Mouse (Mus musculus) cerebellum, adult (tissue): ENCODE data around the gene Ctrc.

Source experiments
- ATAC-seq: cut with Nextera tagmentation; 2 replicates; pipeline ENCODE4 v1.9.2; 2017; ENCODE audit warnings: mild to moderate bottlenecking, moderate library complexity, mixed read lengths; ENCODE audit not compliant: insufficient number of reproducible peaks, low FRiP score, low TSS enrichment

Ctrc gene

GRCm38 (mm10) chr4:141845999-141846398, at the start of gene Ctrc:
Ctrc (minus strand) TSS chr4:141846359.
- no peak for ATAC-seq

- ATAC-seq: no peak
Measured at GRCm38 (mm10) chr4:141895772-141896171, 49.6 kb upstream of the Ctrc start.

GRCm38 (mm10) chr4:141893157-141893784, 47.1 kb upstream of the Ctrc start:
- no peak for ATAC-seq

GRCm38 (mm10) chr4:141886385-141886968, 40.3 kb upstream of the Ctrc start:
- ATAC-seq: no peak

GRCm38 (mm10) chr4:141885451-141885850, 39.3 kb upstream of the Ctrc start:
- ATAC-seq: no peak

- ATAC-seq: no peak
Measured at GRCm38 (mm10) chr4:141882858-141883257, 36.7 kb upstream of the Ctrc start.

GRCm38 (mm10) chr4:141881950-141882349, 35.8 kb upstream of the Ctrc start:
- no peak for ATAC-seq

GRCm38 (mm10) chr4:141881289-141881914, 35.2 kb upstream of the Ctrc start:
- no peak for ATAC-seq

- no peak for ATAC-seq
Measured at GRCm38 (mm10) chr4:141879875-141880274, 33.7 kb upstream of the Ctrc start.

GRCm38 (mm10) chr4:141879074-141879473, 32.9 kb upstream of the Ctrc start:
- ATAC-seq: no peak

GRCm38 (mm10) chr4:141878621-141879020, 32.5 kb upstream of the Ctrc start:
- no peak for ATAC-seq

- ATAC-seq: no peak
Measured at GRCm38 (mm10) chr4:141875481-141876108, 29.4 kb upstream of the Ctrc start.

- peak; percentile 72 for ATAC-seq
Measured at GRCm38 (mm10) chr4:141874601-141875460, 28.7 kb upstream of the Ctrc start, which contains the start of gene Efhd2. Efhd2 (minus strand) TSS chr4:141874920.

- no peak for ATAC-seq
Measured at GRCm38 (mm10) chr4:141874111-141874600, 28.0 kb upstream of the Ctrc start.

- ATAC-seq: no peak
Measured at GRCm38 (mm10) chr4:141872977-141873376, 26.8 kb upstream of the Ctrc start.

GRCm38 (mm10) chr4:141871909-141872308, 25.8 kb upstream of the Ctrc start:
- peak; percentile 60; the same call in 1 of the 2 replicates for ATAC-seq

GRCm38 (mm10) chr4:141871333-141871725, 25.2 kb upstream of the Ctrc start:
- no peak for ATAC-seq

- no peak for ATAC-seq
Measured at GRCm38 (mm10) chr4:141870666-141871332, 24.6 kb upstream of the Ctrc start.

- ATAC-seq: no peak
Measured at GRCm38 (mm10) chr4:141869436-141870215, 23.5 kb upstream of the Ctrc start.
